Mouse (Mus musculus): ENCODE measurements around the gene Fcer1g. TPM values are rescaled to one million over a fixed set of nuclear protein-coding genes. Genes with fewer than 3 reads are reported as not detected.
"Not testable (repeated sequence)": the region's sequence is repeated elsewhere in the genome, so short reads cannot be mapped to it uniquely, and the experiment has no call there.

Gene Fcer1g
- polyA plus RNA-seq, 1 experiment: 13.2 TPM

DNA sequence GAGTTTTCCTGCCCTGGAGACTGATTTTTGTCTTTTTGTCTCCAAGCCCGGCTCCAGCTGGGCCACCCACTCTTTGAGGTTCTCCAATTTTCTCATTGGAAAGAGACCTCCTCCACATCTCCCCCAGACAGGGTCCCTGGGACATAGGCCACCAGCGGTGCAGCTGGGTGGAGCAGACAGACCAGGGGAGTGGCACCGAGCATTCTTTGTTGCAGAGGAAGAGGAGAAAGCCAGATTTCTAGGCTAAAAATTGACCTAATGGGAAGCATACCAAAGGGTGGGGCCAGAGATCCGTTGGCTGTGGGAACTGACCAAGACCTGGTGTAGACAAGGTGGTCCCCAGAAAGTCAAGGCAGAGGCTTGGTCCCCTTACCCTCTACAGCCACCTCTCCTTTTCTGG, 13.8 kb upstream of the Fcer1g start:
- H3K4me1 ChIP-seq (ENCODE audit: control insufficient read depth, insufficient read depth, low read length): peaks cover 3% of the 10 kb centered on the region; the same call in 1 of the 2 replicates
- peak overlapping the region; percentile 14 for H3K27ac ChIP-seq (ENCODE audit: insufficient read depth, low read length)
- H3K27me3 ChIP-seq (ENCODE audit: control insufficient read depth, insufficient read depth, low read length): no peaks in the 10 kb centered on the region
- DNase-seq: no peak
- no peak overlapping the region for H3K4me3 ChIP-seq (replicated peaks; ENCODE audit: insufficient read depth, low read depth, low read length)
- WGBS: 28% methylated on average over 4 of the region's 4 CpGs
- TF ChIP-seq CTCF (IDR thresholded peaks at IDR 0.05; ENCODE audit: borderline replicate concordance, insufficient read depth, low read depth, low read length) (no peak), POLR2A (IDR thresholded peaks at IDR 0.05; ENCODE audit: borderline replicate concordance, insufficient read depth, low read length) (no peak)

DNA sequence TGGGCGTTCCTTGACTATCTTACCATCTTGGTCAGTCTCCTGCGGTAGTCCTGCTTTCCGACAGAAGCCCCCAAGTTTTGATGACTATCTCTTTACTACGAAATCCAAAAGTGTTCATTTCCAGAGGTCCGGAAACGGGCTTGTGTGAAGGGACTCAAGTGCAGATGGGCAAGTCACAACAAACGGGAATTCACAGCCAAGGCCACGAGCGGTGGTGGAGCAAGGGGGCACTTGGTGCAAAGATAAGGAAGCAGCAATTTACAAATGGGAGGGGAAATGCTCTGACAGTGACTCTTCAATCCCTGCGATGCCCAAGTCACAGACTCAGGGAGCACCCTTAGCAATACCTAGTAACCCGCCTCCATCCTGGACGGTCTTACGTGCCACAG, 13.3 kb upstream of the Fcer1g start:
- Histone ChIP-seq H3K4me3 (replicated peaks; ENCODE audit: insufficient read depth, low read depth, low read length) (peak overlapping the region; percentile 93), H3K27me3 (ENCODE audit: control insufficient read depth, insufficient read depth, low read length) (no peaks in the 10 kb centered on the region), H3K27ac (ENCODE audit: insufficient read depth, low read length) (peak overlapping the region; percentile 14), H3K4me1 (ENCODE audit: control insufficient read depth, insufficient read depth, low read length) (peaks cover 3% of the 10 kb centered on the region; the same call in 1 of the 2 replicates)
- TF ChIP-seq POLR2A (IDR thresholded peaks at IDR 0.05; ENCODE audit: borderline replicate concordance, insufficient read depth, low read length): no peak
- TF ChIP-seq CTCF (IDR thresholded peaks at IDR 0.05; ENCODE audit: borderline replicate concordance, insufficient read depth, low read depth, low read length): no peak
- 16% methylated on average over 13 of the region's 13 CpGs for WGBS
- no peak for DNase-seq

DNA sequence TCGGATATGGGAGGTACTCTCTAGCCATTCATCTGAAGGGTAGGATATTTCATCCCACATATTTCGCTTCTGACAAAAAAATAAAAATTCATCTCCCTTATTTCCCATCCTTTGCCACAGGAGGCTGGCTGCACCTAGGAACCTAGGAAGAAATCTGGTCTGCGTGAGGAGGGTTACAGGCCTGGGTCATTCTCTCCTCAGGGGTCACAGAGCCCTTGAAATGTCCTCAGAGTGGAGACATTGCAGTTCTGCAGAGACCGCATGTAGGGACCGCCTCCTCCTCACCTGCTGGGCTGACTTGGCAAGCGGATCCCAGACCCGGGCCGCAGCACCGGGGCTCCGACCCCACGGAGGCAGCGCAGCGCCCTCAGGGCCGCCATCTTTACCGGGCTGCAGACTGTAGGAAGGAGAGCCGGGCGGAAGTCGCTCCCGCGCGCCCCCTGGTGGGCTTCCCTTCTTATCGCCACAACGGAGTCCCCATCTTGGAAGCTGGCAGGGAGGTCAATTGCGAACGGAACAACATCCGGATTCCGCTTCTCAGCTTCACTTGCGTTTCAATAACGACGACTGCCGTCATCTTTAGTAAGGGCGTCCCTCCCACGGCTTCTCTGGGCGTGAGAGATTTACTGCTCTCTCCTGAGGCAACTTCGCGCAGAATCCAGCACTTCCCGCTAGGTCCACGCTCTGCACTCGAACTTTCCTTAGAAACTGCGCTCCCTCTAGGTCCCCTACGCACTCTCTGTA, 12.7 kb upstream of the Fcer1g start:
- peak; percentile 98 for DNase-seq
- Histone ChIP-seq H3K27me3 (ENCODE audit: control insufficient read depth, insufficient read depth, low read length) (no peaks in the 10 kb centered on the region), H3K27ac (ENCODE audit: insufficient read depth, low read length) (peak overlapping the region; percentile 80), H3K4me1 (ENCODE audit: control insufficient read depth, insufficient read depth, low read length) (peaks cover 3% of the 10 kb centered on the region; the same call in 1 of the 2 replicates), H3K4me3 (replicated peaks; ENCODE audit: insufficient read depth, low read depth, low read length) (peak overlapping the region; percentile 93)
- TF ChIP-seq POLR2A (IDR thresholded peaks at IDR 0.05; ENCODE audit: borderline replicate concordance, insufficient read depth, low read length) (peak; percentile 49; the same call in 1 of the 2 replicates), CTCF (IDR thresholded peaks at IDR 0.05; ENCODE audit: borderline replicate concordance, insufficient read depth, low read depth, low read length) (peak; percentile 74)
- under 1% methylated on average over 41 of the region's 41 CpGs for WGBS

DNA sequence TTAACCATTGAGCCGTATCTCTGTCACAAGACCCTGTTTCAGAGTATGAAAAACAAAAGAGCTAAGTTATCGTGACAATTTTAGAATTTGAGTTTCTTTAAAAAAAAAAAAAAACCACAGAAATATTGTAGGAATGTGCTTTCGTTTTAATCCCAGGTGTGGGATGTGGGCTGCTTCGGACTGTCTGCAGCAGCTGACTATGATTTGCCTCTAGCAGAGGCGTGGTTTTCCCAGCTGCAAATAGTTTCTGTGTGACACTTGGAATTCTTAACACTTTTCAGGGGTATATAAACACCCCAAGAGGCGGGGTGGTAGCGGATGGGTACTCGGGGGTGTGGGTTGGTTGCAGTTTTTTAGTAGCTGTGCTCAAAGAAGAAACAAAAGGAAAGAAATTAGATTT, 11.2 kb upstream of the Fcer1g start:
- TF ChIP-seq CTCF (IDR thresholded peaks at IDR 0.05; ENCODE audit: borderline replicate concordance, insufficient read depth, low read depth, low read length) (no peak), POLR2A (IDR thresholded peaks at IDR 0.05; ENCODE audit: borderline replicate concordance, insufficient read depth, low read length) (no peak)
- no peak for DNase-seq
- Histone ChIP-seq H3K27ac (ENCODE audit: insufficient read depth, low read length) (no peak overlapping the region), H3K4me3 (replicated peaks; ENCODE audit: insufficient read depth, low read depth, low read length) (no peak overlapping the region), H3K4me1 (ENCODE audit: control insufficient read depth, insufficient read depth, low read length) (peaks cover 3% of the 10 kb centered on the region; the same call in 1 of the 2 replicates), H3K27me3 (ENCODE audit: control insufficient read depth, insufficient read depth, low read length) (no peaks in the 10 kb centered on the region)
- WGBS: 94% methylated on average over 8 of the region's 8 CpGs

DNA sequence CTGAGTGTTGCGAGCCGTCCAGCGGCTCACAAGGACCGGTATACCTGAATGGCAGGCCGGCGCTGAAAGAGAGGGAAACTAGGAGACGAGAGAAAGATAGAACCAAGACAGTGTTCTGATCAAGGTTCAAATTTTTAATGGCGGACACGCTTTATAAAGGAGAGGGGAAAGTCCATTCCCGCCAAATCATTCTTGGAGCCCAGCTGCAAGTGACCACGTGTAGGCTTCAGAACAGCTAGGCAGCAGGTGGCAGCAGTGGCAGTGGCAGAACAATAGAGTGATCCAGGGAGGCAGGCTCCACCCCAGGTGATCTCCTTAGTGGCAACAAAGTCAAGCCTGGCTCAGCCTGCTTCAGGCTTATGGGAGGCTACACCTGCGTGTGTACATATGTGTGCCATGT, 7.8 kb upstream of the Fcer1g start:
- H3K27ac ChIP-seq (ENCODE audit: insufficient read depth, low read length); H3K4me3 ChIP-seq (replicated peaks; ENCODE audit: insufficient read depth, low read depth, low read length); H3K4me1 ChIP-seq (ENCODE audit: control insufficient read depth, insufficient read depth, low read length); H3K27me3 ChIP-seq (ENCODE audit: control insufficient read depth, insufficient read depth, low read length); DNase-seq: not testable (repeated sequence)
- 80% methylated on average over 12 of the region's 12 CpGs for WGBS

DNA sequence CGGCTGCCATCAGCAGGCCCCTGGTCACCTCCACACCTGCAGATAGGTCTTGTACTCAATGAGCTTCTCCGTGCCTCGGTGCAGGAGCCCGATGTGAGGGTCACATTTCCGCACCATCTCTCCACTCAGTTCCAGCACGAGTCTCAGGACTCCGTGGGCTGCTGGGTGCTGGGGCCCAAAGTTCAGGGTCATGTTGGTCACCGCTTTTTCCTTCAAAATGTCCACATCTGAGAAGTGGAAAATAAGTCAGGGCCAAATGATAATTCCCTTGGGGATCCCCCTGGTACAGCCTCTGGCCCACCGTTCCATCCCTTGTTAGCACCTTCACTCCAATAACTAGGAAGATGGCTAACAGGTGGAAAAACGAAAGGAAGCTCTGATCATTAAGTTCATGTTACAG, 6.7 kb upstream of the Fcer1g start:
- no peak for DNase-seq
- no peak overlapping the region for H3K4me3 ChIP-seq (replicated peaks; ENCODE audit: insufficient read depth, low read depth, low read length)
- H3K4me1 ChIP-seq (ENCODE audit: control insufficient read depth, insufficient read depth, low read length): no peaks in the 10 kb centered on the region
- H3K27me3 ChIP-seq (ENCODE audit: control insufficient read depth, insufficient read depth, low read length): no peaks in the 10 kb centered on the region
- WGBS: 92% methylated on average over 10 of the region's 10 CpGs
- no peak overlapping the region for H3K27ac ChIP-seq (ENCODE audit: insufficient read depth, low read length)
- no peak for TF ChIP-seq CTCF (IDR thresholded peaks at IDR 0.05; ENCODE audit: borderline replicate concordance, insufficient read depth, low read depth, low read length)
- no peak for TF ChIP-seq POLR2A (IDR thresholded peaks at IDR 0.05; ENCODE audit: borderline replicate concordance, insufficient read depth, low read length)

DNA sequence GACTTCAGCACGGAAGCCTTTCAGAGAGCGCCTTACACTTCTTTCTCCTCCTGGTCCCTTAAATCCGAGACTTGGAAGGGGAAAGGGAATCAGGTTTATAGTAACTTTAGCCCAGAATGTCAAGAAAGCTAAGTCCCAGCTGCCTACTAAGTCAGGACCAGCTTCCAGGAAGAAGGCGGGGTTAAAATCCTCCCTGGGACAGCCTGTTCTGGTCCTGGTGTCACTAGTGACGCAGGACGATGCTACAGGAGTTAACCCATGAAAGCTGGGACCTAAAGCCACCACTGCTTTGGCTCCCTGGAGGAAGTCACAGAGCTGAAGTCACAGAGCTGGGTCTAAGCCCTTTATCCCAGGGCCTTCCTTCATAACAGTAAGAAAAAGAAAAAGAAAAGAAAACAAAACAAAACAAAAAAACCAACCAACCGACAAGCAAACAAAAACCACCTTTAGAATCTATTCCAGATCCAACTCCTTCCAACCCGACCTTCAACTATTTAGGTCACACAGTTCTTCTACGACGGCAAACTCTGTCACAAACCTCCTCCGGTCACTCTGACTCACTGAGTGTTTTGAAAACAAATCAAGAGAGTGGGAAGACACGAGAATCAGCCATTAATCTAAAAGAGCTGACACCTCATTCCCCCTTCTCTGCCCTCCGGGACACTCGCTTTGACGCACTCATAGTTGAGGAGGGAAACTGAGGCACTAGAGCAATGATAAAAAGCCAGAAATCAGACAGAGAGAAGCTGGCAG, 6.0 kb upstream of the Fcer1g start:
- Histone ChIP-seq H3K4me1 (ENCODE audit: control insufficient read depth, insufficient read depth, low read length) (no peaks in the 10 kb centered on the region), H3K27me3 (ENCODE audit: control insufficient read depth, insufficient read depth, low read length) (no peaks in the 10 kb centered on the region), H3K27ac (ENCODE audit: insufficient read depth, low read length) (no peak overlapping the region), H3K4me3 (replicated peaks; ENCODE audit: insufficient read depth, low read depth, low read length) (no peak overlapping the region)
- 68% methylated on average over 15 of the region's 15 CpGs for WGBS
- TF ChIP-seq CTCF (IDR thresholded peaks at IDR 0.05; ENCODE audit: borderline replicate concordance, insufficient read depth, low read depth, low read length) (no peak), POLR2A (IDR thresholded peaks at IDR 0.05; ENCODE audit: borderline replicate concordance, insufficient read depth, low read length) (no peak)
- no peak for DNase-seq

DNA sequence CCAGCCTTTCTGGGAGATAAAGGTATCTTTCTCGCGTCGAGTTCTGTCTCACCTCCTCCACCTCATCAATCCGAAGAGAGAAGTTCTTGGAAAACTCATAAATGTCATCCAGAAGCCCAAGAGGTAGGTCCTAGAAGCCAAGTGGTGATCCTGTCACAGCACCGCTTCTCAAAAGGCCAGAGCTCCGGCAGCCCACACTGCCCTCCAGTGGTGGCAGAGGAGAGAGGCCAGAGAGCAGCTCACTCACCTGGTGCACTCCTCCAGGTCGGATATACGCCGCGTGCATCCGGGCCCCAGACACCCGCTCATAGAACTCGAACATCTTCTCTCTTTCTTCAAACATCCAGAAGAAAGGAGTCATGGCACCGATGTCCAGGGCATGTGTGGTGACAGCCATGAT, 4.3 kb upstream of the Fcer1g start:
- H3K4me3 ChIP-seq (replicated peaks; ENCODE audit: insufficient read depth, low read depth, low read length): no peak overlapping the region
- H3K27ac ChIP-seq (ENCODE audit: insufficient read depth, low read length): no peak overlapping the region
- H3K27me3 ChIP-seq (ENCODE audit: control insufficient read depth, insufficient read depth, low read length): no peaks in the 10 kb centered on the region
- 66% methylated on average over 14 of the region's 14 CpGs for WGBS
- peak; percentile 69 for TF ChIP-seq CTCF (IDR thresholded peaks at IDR 0.05; ENCODE audit: borderline replicate concordance, insufficient read depth, low read depth, low read length)
- TF ChIP-seq POLR2A (IDR thresholded peaks at IDR 0.05; ENCODE audit: borderline replicate concordance, insufficient read depth, low read length): no peak
- DNase-seq: peak in 1 of 2 experiments; percentile 55
- H3K4me1 ChIP-seq (ENCODE audit: control insufficient read depth, insufficient read depth, low read length): no peaks in the 10 kb centered on the region

All from cerebellum, adult 2 months (tissue).